Mouse (Mus musculus) cerebellum, postnatal 25 days (tissue): ENCODE measurements around the gene Sirt2.

Experiments
- DNase-seq, 2 experiments: peaks; one replicate each; pipeline ENCODE4 v3.0.0; 2021; ENCODE audit warnings: mixed read lengths in 2 of 2

The Sirt2 gene

DNA sequence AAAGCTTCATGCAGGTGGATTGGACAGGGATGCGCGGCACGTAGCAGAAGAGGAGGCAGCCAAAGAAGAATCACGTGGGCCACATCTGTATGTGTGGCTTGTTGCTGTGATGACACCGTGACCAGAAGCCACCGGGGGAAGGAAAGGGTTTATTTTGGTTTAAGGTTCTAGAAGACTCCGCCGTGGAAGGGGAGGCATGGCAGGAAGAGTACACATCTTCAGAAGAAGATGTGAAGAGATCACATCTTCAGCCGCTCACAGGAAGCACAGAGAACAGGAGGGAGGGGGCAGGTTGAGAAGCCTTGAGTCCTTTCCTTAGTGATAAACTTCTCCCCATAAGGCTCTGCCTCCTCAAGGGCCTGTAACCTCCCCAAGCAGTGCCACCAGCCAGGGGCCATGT is 33.5 kb downstream of the Sirt2 start:
- DNase-seq = no peak

DNA sequence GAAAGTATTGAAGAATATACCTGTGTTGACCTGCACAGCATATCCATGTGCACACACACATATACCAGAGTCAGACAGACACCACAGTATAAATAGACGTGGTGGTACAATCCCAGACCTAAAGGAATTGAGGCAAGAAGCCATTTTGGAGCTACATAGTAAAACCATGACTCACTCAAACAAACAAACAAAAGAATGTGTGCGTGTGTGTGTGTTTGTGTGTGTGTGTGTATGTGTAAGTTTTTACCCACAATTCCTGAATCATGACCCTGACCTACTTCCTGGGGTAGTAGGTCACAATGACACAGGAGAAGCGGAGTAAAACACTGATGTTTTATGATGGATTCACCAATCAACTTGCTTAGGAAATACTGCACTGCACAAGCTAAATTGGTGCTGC is 34.9 kb downstream of the Sirt2 start:
- DNase-seq = no peak

DNA sequence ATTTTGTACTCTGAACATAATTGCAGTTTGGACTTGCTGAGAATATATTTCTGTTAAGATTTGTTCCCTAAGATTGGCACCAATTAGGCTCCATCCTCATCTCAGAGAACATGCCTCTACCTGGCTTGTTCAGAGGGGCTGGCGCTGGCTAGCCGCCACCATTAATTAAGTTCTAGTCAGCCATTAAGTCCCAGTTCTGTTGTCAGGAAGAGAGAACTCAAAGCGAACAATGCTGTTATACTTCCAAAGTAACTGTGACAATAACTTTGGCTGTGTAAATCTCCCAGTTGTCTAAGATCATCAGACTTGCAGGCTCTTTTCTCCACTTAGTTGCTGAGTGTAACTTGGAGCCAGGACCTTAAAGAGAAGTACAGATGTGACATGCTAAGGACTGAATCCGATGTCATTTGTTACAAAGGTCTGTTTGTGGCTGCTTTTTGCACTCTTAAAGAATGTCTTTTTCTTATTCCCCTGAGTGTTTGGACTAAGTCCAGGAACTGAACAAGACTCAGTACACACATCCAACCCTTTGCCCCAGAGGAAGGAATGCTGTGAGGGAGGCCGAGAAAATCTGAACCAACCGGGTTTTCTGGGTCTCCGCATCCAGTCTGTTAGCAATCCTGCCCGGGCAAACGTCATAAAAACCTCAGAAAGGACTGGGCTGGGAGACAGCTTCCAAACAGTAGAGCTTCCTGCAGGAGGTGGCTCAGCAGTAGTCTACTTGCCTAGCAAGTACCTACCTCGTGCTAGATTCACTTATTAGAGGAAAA is 35.6 kb downstream of the Sirt2 start:
- no peak for DNase-seq

DNA sequence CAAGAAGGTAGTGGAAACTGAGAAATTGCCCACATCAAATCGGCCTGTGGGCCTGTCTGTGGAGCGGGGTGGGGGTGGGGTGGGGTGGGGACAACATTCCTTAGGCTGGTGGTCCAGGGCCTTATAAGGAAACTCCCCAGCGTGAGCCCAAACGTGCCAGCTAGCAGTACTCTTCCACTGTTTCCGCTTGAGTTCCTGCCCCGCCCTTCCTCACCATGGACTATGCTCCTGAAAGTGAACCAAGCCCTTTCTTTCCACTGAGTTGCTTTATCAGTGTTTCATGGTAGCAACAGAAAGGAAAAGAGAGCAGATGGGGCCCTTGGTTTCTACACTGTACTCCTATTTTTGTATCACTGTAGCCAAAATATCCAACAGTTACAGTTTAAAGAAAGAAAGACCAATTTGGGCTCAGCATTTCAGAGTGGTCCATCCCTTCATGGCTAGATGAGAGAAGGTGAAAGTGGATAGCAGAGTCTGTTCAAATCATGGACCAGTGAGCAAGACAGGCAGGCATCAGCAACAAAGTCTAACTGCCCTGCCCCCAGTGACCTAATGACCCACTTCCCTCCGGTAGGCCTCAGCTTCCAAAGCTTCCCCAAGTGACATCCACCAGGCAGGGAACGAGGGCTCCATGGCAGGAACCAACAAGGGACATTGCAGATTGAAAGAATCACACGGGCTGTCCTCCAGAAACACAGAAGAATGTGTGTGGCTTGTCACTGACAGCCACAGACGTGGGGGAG is 36.5 kb downstream of the Sirt2 start:
- DNase-seq = no peak

DNA sequence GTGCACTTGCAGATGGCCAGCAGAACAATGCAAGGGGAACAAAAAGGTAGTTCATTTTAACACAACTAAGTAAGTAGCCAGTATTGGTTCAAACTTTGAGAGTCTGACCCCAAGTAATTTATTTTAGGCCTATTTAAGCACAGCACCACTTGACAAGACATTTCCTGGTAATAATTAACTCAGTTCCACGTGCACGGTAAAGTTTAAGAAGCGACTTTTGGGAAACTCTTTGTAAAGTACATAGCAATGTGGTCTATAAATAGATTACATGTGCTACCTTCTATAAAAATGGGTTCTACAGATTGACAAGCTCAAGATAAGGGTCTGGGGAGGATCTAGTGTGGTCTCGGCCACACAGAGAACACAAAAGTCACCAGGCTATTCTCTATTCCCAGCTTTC is 37.2 kb downstream of the Sirt2 start:
- no peak for DNase-seq

DNA sequence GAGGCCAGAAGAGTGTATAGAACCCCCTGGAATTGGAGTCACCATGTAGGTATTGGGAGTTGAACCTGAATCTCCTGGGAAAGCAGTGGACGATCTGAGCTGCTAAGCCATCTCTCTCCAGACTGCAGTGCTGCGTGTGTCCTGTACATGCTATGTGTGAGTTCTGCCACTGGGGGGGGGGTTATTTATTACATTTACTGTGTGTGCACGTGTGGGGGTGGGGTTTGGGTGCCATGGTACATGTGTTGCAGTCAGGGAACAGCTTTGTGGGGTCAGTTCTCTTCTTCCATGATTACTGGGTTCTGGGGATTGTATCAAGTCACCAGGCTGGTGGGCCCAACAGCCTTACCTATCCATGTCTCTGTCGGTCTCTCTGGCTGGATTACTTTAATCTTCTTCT is 40.3 kb downstream of the Sirt2 start:
- peak in 1 of 2 experiments; percentile 42 for DNase-seq

DNA sequence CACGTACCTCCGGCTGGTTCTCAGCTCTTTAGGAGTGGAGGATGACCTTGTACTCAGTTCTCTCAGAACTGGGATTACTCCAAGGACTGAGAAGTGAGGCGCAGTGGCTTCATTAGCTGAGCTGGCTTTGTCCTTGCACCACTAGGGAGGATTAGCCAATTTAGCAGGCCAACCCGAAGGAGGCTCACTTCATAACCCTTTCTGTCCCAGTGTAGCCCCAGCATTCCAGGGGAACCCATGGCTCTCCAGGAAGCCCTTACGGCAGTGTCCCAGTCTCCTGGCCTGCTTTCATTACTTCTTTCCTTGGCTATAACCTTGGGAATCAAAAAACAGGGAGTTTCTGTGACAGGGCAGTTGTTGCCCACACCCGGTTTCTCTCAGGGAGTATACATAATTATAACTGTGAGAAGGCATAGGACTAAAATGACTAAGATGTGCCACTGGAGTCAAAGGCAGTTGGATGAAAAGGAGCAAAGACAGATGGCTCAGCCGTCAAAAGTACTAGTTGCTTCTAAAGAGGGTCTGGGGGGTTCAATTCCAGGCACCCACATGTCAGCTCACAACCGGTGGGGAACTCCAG is 41.2 kb downstream of the Sirt2 start:
- DNase-seq = peak; percentile 36 to 46

DNA sequence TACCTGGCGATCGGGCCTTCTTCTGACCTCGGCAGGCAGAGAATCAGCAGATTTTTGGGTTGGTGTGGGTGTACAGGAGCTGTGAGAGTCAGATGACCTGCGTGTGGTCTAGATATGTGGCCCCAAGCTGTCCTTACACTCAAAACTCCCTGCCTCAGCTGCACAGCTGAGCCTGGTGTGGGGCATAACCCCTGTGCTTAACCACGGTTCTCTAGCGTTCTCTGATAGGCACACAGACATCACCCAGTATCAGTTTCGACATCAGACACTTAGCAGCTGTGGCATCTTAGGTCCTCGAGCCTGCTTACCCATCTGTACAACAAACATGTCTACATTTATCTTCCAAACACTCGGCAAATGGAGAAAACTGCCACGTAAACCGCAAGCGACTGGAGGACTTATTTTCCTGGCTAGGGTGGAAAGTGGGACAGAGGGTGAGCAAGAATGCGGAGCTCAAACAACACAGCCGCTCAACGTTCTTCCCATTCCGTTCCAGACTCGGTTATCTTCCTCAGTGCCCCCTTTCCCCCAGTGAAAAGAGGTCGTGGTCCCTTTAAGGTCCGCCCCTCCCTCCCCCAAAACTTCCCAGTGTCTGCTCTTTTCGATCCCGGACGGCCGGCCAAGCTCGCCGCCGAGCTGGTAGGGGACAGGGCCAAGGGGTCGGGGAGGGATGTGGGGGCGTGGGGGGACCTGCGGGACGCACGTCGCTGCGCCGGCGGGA is 41.8 kb downstream of the Sirt2 start, which contains the start of gene Hnrnpl:
TSS of gene Hnrnpl (plus strand) at position 321 of the 721 bp plus-strand sequence.
- peak in 1 of 2 experiments; percentile 52 for DNase-seq

DNA sequence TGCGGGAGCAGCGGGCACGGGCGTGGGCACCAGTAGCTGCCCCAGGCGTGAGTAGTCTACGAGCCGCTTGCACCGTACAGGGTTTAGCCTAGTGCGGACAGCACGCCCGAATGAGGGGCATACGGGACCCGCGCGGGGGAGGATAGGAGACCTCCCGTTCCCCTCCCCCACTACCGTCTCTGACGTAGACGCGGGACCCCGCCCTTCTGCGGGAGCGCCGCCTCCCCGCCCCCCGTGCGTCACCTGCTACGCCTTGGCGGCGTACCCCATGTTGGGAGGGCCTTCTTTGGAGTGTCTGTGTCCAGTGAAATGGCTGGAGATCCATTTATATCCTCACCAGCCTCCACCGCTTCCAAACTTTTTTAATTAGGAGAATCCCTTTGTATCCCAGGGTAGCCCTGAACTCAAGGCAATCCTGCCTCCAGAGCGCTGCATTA is 42.4 kb downstream of the Sirt2 start:
- peak; percentile 97 to 99 for DNase-seq

DNA sequence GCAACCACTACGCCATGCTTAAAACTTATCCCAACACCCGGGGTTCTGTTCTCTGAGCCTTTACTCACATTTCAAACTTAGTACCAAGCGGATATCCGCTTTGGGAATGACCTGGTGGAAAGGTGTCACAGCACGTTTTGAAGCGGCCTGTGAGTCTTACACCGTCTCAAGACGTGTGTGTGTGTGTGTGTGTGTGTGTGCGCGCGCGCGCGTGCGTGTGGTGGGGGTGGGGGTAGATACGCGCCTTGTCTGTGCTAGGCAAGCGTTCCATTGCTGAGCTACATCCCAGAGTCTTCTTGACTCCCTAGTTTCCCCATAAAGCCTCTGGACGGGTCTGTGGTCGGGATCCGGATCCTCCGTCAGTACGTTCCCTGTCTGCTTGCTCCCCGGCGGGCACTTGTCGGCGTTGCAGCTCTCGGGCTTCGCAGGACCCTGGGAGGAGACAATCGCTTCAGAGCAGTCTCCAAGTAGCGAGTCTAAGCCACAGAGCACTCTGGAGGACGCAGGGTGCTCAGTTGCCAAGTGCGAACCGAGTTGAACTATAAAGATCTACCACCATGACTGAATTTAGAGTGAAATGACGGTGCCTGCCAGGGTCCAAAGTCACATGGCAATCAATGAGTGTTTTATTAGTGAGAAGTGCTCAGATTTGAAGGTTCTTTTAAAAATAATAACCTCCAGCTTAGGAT is 43.0 kb downstream of the Sirt2 start:
- peak; percentile 74 to 82 for DNase-seq

DNA sequence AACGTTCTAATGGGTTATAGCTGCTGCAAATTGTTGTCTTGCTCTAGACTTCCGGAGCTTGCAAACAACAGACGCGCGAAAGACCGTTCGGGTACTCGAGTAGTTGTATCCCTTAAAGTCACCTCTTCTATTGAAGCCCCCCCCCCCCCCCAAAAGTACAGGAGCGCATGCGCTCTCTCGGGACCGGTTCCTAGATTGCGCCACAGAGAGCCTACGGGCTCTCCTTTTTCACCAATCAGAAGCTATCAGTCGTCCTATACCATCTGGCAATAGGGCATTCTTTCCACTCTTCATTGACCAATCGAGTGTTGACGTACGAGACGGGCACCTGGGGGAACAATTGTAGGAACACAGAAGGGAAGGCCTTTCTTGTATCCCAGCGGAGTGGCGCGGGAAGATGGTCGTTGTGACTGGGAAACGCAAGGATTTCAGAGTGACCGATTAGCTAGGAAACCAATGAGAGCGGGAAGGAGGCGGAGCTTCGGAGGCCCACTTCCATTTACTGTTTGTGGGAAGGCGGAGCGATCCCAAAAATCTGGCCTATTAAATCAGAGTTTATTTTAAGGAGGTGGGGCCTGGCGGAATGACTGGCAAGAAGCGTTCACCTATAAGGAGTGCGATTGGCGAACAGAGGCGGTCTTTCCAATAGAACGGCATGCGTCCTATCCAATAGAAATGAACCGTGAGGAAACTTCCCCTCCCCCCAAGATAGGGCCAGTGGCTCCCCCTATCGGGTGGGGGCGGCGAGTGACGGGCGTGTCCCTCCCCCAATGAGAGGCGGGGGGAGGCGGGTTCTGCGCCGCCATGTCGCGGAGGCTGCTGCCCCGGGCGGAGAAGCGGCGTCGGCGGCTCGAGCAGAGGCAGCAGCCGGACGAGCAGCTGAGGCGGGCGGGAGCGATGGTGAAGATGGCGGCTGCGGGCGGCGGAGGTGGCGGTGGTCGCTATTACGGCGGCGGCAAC is 43.9 kb downstream of the Sirt2 start:
- DNase-seq = peak; percentile 99

DNA sequence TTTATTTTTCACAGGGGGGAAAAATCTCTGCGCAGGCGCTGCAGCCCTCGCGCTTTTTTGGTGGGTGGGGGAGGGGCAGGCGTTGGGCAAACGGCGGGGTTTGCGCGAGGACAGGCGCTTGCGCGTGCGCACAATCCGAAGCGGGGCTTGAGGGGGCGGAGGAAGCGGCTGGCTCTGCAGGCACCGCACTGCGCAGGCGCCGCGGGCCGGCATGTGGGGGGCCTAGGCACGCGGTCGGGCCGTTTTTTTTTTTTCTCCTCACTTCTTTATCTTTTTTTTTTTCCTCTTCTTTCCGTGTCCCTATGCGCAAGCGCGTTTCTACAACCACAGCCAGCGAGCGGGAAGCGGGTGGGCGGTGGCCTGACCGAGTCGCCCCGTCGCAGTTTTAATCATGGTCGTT is 44.7 kb downstream of the Sirt2 start:
- DNase-seq = peak; percentile 91 to 98

DNA sequence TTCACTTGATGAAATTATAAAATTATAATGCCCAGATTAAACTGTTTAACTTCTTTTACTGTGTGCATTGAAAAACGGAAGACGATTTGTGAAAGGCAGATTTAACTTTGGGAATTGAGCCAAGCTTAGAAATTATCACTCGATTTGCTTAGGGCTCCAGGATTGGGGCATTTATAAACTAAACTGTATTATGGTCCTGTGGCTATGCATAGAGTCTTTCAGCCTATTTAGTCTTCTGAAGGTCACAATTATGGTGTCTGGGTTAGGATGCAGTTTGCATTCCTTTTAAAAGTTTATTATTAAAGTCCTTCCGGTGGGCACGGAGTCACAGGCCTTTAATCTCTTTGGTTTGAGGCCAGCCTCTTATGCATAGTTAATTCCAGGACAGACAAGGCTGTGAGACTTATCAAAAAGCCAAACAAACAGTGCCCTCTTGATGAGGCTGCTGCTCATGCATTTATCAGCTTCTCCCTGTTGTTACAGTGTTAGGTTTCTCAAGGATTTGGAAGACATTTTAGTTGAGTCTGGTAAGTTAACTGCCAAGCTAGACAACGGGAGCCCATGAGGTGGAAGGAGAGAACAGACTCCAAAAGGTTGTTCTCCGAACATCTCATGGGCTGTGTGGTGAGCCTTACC is 45.2 kb downstream of the Sirt2 start:
- DNase-seq = no peak

DNA sequence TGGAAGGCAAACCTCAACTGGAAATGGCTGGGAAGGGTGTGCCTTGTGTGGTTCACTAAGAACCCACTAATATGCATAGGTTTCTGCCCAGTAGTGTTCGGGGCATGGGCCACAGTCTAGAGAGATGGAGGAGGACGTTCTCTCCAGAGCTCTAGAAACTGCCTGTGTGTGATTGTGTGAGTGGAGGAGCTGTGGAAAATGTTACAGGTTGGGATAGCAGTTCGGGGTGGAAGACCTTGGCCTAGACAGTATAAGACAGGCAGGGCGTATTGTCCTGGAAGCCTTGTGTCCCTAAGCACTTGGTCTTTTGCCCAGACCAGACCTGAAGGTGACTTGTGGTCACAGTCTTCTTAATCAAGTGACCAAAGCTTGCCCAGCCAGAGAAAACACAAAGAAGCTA is 45.9 kb downstream of the Sirt2 start:
- no peak for DNase-seq

DNA sequence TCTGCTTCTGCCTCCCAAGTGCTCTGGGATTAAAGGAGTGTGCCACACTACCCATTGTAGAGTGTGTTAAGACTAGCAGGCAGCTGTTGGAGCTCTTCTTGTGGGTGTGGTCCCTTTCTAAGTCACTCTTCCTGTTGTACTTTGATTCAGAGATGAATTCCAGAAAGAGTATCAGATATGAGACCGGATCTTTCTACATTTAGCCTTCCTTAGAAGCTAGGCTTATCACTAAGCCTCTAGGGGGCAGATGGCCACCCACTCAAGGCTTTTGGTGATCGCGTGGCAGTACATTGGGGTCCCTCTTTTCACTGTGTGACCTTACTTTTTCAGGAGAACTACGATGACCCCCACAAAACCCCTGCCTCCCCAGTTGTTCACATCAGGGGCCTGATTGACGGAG is 46.4 kb downstream of the Sirt2 start:
- no peak for DNase-seq

DNA sequence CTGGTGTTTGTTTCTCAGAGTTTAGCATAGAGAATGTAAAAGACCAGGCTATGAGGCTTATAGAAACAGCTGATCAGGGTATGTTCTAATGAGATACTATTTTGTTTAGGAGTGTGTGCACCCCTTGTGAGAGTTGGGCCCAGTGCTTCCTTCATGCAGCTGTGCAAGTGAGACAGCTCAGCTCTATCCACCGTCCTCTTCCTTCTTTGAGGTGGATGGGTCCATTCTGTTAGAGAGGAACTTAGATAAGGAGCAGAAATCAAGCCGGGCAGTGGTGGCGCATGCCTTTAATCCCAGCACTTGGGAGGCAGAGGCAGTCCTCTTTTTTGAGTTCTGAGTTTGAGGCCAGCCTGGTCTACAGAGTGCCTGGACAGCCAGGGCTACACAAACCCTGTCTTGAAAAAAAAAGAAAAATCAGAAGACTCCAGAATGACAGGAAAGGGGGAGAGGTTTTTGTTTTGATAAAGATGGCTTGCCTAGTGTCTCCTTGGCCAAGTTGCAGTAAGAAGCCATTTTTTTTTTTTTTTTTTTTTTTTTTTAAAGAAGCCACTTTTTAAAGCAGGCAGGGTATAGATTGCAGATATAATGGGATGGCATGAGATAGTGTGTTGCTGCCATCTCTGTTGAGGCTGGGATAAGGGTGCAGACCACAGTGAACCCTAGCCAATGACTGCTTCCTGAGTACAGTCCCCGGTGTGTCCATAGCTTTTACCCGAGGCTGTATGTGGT is 47.9 kb downstream of the Sirt2 start:
- DNase-seq = no peak

DNA sequence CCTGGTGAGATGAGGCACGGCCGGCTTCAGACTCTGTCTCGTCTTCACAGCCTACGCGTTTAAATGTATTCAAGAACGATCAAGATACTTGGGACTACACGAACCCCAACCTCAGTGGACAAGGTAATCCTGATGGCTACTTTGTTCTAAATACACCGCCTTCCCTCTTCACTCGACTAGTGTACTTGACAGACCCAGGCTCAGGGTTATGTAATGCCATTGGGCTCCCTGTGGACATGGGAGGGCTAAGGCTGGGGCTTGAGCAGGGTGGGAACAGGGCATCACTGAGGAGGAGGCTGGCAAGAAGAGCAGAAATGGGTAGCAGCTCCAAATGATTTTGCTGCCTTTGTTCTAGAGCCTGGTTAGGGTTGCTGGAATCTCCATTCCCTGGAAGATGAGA is 48.7 kb downstream of the Sirt2 start:
- no peak for DNase-seq

DNA sequence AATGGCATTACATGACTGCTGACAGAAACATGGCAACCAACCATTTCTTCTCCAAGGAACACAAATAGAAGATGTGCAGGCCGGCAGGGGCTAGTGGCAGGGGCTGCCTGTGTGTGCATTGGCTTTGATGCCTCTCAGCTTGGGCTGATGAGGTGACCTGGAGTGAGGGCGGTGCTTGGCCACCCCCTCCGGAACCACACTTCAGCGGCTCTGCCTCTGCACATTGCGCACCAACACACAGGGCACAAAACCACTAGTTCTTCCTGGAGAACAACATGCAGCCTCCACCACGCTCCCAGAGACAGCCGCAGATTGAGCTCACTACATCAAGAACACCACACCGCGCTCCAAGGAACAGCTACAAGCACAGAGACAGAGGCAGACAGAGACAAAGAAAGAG is 49.7 kb downstream of the Sirt2 start:
- peak in 1 of 2 experiments; percentile 33 for DNase-seq

DNA sequence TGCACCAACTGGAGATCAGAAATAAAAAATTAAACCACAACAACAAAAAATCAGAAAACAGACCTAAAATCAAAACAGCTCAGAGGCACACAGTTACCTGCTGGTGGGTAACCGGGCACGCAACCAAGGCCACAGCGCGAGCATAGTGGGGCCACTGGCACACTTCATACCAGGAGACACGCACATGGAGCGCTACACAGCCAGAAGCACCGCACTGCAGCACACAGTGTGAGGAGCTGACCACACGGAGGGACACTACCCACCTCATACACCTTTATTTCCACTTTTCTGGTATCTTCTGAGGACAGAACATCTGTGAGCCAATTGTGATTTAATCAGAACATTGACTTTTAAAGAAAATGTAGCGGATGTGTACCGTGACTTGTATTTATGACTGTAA is 50.4 kb downstream of the Sirt2 start:
- peak in 1 of 2 experiments; percentile 47 for DNase-seq

DNA sequence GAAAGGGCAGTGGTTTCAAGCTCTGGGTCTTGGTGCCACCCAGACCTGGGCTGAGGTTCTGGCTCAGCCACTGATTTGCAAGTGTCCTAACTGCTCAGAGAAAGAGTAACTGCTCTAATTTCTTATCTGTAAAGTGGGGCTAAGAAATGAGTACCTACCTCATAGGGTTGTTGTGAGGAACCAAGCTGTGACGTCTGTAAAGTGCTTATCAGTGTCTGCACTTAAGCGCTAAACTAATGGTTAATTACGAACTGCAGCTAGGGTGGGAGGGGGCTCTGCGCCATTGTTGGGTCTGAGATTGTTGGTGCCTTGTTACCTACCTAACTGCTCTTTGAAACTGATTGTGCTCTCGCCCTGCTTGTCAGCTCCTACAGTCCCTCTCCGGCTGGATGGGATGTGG is 51.0 kb downstream of the Sirt2 start:
- DNase-seq = no peak
